Mouse (Mus musculus): Measurements from ENCODE around the gene Nek2. TPM values are rescaled to one million over a fixed set of nuclear protein-coding genes. Genes with fewer than 3 reads are reported as not detected.

Nek2 gene
- polyA plus RNA-seq, 1 experiment from 2014 or later: 37.9 TPM

- WGBS: 67% methylated on average over 9 of the region's 9 CpGs
Observed at GRCm38 (mm10) chr1:191802093-191802819, 19.0 kb upstream of the Nek2 start.

GRCm38 (mm10) chr1:191802820-191803655 lies 18.2 kb upstream of the Nek2 start:
- H3K4me3 ChIP-seq: no peak overlapping the region
- H3K4me1 ChIP-seq (replicated peaks): peaks cover 15% of the 10 kb centered on the region; the same call in 1 of the 2 replicates
- 48% methylated on average over 10 of the region's 10 CpGs for WGBS
- H3K9me3 ChIP-seq (replicated peaks): peaks cover 5% of the 10 kb centered on the region
- H3K27me3 ChIP-seq (replicated peaks): no peaks in the 10 kb centered on the region
- no peak overlapping the region for H3K27ac ChIP-seq (ENCODE audit: poor library complexity, severe bottlenecking)
- ATAC-seq (ENCODE audit: insufficient number of reproducible peaks, low FRiP score): no peak
- no peak overlapping the region for H3K4me2 ChIP-seq
- H3K36me3 ChIP-seq: no peaks in the 10 kb centered on the region
- no peak overlapping the region for H3K9ac ChIP-seq

More at GRCm38 (mm10) chr1:191802093-191802819, 19.0 kb upstream of the Nek2 start:
- Histone ChIP-seq H3K9ac (no peak overlapping the region), H3K4me3 (no peak overlapping the region), H3K9me3 (replicated peaks) (peaks cover 5% of the 10 kb centered on the region), H3K27ac (ENCODE audit: poor library complexity, severe bottlenecking) (no peak overlapping the region), H3K4me2 (no peak overlapping the region), H3K4me1 (replicated peaks) (peaks cover 15% of the 10 kb centered on the region; the same call in 1 of the 2 replicates), H3K36me3 (no peaks in the 10 kb centered on the region), H3K27me3 (replicated peaks) (no peaks in the 10 kb centered on the region)
- 0 out of 2 replicates have a peak, but pooled peaks have one; percentile 11 for ATAC-seq (ENCODE audit: insufficient number of reproducible peaks, low FRiP score)

- WGBS: 51% methylated on average over 5 of the region's 5 CpGs
Observed at GRCm38 (mm10) chr1:191804747-191805146, 16.5 kb upstream of the Nek2 start.

GRCm38 (mm10) chr1:191805788-191806187 lies 15.5 kb upstream of the Nek2 start:
- peaks cover 5% of the 10 kb centered on the region for H3K9me3 ChIP-seq (replicated peaks)
- ATAC-seq (ENCODE audit: insufficient number of reproducible peaks, low FRiP score): no peak
- no peaks in the 10 kb centered on the region for H3K36me3 ChIP-seq
- H3K27me3 ChIP-seq (replicated peaks): no peaks in the 10 kb centered on the region
- H3K4me2 ChIP-seq: no peak overlapping the region
- no peak overlapping the region for H3K4me3 ChIP-seq
- 75% methylated on average over 6 of the region's 6 CpGs for WGBS
- H3K27ac ChIP-seq (ENCODE audit: poor library complexity, severe bottlenecking): no peak overlapping the region
- peaks cover 15% of the 10 kb centered on the region; the same call in 1 of the 2 replicates for H3K4me1 ChIP-seq (replicated peaks)
- no peak overlapping the region for H3K9ac ChIP-seq

More at GRCm38 (mm10) chr1:191804747-191805146, 16.5 kb upstream of the Nek2 start:
- no peak for ATAC-seq (ENCODE audit: insufficient number of reproducible peaks, low FRiP score)
- H3K4me1 ChIP-seq (replicated peaks): peaks cover 15% of the 10 kb centered on the region; the same call in 1 of the 2 replicates
- no peaks in the 10 kb centered on the region for H3K27me3 ChIP-seq (replicated peaks)
- peaks cover 5% of the 10 kb centered on the region for H3K9me3 ChIP-seq (replicated peaks)
- H3K36me3 ChIP-seq: no peaks in the 10 kb centered on the region
- no peak overlapping the region for H3K27ac ChIP-seq (ENCODE audit: poor library complexity, severe bottlenecking)
- H3K4me3 ChIP-seq: no peak overlapping the region
- no peak overlapping the region for H3K9ac ChIP-seq
- no peak overlapping the region for H3K4me2 ChIP-seq

- no peak for ATAC-seq (ENCODE audit: insufficient number of reproducible peaks, low FRiP score)
- H3K4me1 ChIP-seq (replicated peaks): peaks cover 15% of the 10 kb centered on the region; the same call in 1 of the 2 replicates
- H3K9ac ChIP-seq: no peak overlapping the region
- peaks cover 5% of the 10 kb centered on the region for H3K9me3 ChIP-seq (replicated peaks)
- H3K36me3 ChIP-seq: no peaks in the 10 kb centered on the region
- no peaks in the 10 kb centered on the region for H3K27me3 ChIP-seq (replicated peaks)
- H3K27ac ChIP-seq (ENCODE audit: poor library complexity, severe bottlenecking): no peak overlapping the region
- H3K4me3 ChIP-seq: no peak overlapping the region
- WGBS: 88% methylated on average over 4 of the region's 4 CpGs
- H3K4me2 ChIP-seq: no peak overlapping the region
Observed at GRCm38 (mm10) chr1:191806740-191807139, 14.5 kb upstream of the Nek2 start.

GRCm38 (mm10) chr1:191807979-191808378 lies 13.3 kb upstream of the Nek2 start:
- ATAC-seq (ENCODE audit: insufficient number of reproducible peaks, low FRiP score): no peak

GRCm38 (mm10) chr1:191808688-191809223 lies 12.5 kb upstream of the Nek2 start:
- no peaks in the 10 kb centered on the region for H3K27me3 ChIP-seq (replicated peaks)
- H3K27ac ChIP-seq (ENCODE audit: poor library complexity, severe bottlenecking): no peak overlapping the region
- H3K4me2 ChIP-seq: no peak overlapping the region
- peaks cover 5% of the 10 kb centered on the region for H3K9me3 ChIP-seq (replicated peaks)
- ATAC-seq (ENCODE audit: insufficient number of reproducible peaks, low FRiP score): peak; percentile 29; the same call in 1 of the 2 replicates
- no peaks in the 10 kb centered on the region for H3K36me3 ChIP-seq
- H3K4me1 ChIP-seq (replicated peaks): no peaks in the 10 kb centered on the region
- no peak overlapping the region for H3K9ac ChIP-seq
- 69% methylated on average over 12 of the region's 12 CpGs for WGBS
- no peak overlapping the region for H3K4me3 ChIP-seq

More at GRCm38 (mm10) chr1:191807979-191808378, 13.3 kb upstream of the Nek2 start:
- Histone ChIP-seq H3K4me1 (replicated peaks) (peaks cover 7% of the 10 kb centered on the region; the same call in 1 of the 2 replicates), H3K9me3 (replicated peaks) (peaks cover 5% of the 10 kb centered on the region), H3K27me3 (replicated peaks) (no peaks in the 10 kb centered on the region), H3K36me3 (no peaks in the 10 kb centered on the region), H3K4me3 (no peak overlapping the region), H3K4me2 (no peak overlapping the region), H3K27ac (ENCODE audit: poor library complexity, severe bottlenecking) (no peak overlapping the region), H3K9ac (no peak overlapping the region)
- 88% methylated on average over 7 of the region's 7 CpGs for WGBS

GRCm38 (mm10) chr1:191811774-191812173 lies 9.5 kb upstream of the Nek2 start:
- ATAC-seq (ENCODE audit: insufficient number of reproducible peaks, low FRiP score): no peak
- Histone ChIP-seq H3K9me3 (replicated peaks) (peaks cover 4% of the 10 kb centered on the region), H3K4me1 (replicated peaks) (no peaks in the 10 kb centered on the region), H3K27me3 (replicated peaks) (no peaks in the 10 kb centered on the region), H3K4me2 (no peak overlapping the region), H3K27ac (ENCODE audit: poor library complexity, severe bottlenecking) (no peak overlapping the region), H3K4me3 (no peak overlapping the region), H3K9ac (no peak overlapping the region), H3K36me3 (no peaks in the 10 kb centered on the region)
- WGBS: 89% methylated on average over 12 of the region's 12 CpGs

- Histone ChIP-seq H3K4me3 (no peak overlapping the region), H3K36me3 (no peaks in the 10 kb centered on the region), H3K9ac (no peak overlapping the region), H3K9me3 (replicated peaks) (no peaks in the 10 kb centered on the region), H3K4me1 (replicated peaks) (no peaks in the 10 kb centered on the region), H3K27ac (ENCODE audit: poor library complexity, severe bottlenecking) (no peak overlapping the region), H3K27me3 (replicated peaks) (no peaks in the 10 kb centered on the region), H3K4me2 (no peak overlapping the region)
- WGBS: 78% methylated on average over 13 of the region's 13 CpGs
- ATAC-seq (ENCODE audit: insufficient number of reproducible peaks, low FRiP score): no peak
Observed at GRCm38 (mm10) chr1:191812949-191813691, 8.1 kb upstream of the Nek2 start.

- no peaks in the 10 kb centered on the region for H3K27me3 ChIP-seq (replicated peaks)
- no peaks in the 10 kb centered on the region for H3K4me1 ChIP-seq (replicated peaks)
- H3K4me3 ChIP-seq: no peak overlapping the region
- WGBS: 74% methylated on average over 4 of the region's 4 CpGs
- H3K36me3 ChIP-seq: no peaks in the 10 kb centered on the region
- no peak overlapping the region for H3K4me2 ChIP-seq
- no peak overlapping the region for H3K27ac ChIP-seq (ENCODE audit: poor library complexity, severe bottlenecking)
- no peak overlapping the region for H3K9ac ChIP-seq
- ATAC-seq (ENCODE audit: insufficient number of reproducible peaks, low FRiP score): no peak
- H3K9me3 ChIP-seq (replicated peaks): no peaks in the 10 kb centered on the region
Observed at GRCm38 (mm10) chr1:191814240-191814639, 7.0 kb upstream of the Nek2 start.

Measured in heart, embryonic 12.5 days (tissue).